Comparison of ENCODE assay signal across 19 mouse cellular contexts in the genomic region with DNA sequence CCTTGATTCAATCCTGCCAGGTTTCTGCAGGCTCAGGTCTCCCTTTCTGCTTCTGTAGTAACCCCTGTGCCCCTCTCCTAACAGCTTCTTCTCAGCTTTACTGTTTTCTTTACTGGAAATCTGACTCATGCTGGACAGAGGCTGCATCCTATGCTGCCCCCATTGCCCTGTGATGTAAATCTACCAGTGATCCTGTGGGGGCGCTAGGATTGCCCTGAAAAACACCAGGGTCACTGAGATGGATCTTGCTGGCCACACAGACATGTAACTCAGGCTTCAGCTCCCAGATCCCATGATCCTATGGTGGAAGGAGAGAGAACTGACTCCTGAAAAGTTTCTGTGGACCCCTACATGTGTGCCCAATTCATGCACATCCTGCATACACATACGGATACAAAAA.
DNase-seq lines count a peak whose midpoint lies in the region; ATAC-seq and TF ChIP-seq lines count a peak whose summit lies in the region.
"Had no signal": no experiment of that assay in that cellular context is flagged by ENCODE, and none has a peak within 500 bp of the region (broad histone marks: within the 10 kb centered on the region; RNA-seq: fewer than 3 reads in every experiment).

No protein-coding gene starts in this region.

- H3K79me2 ChIP-seq in MEL (ENCODE audit: control insufficient read depth, insufficient read depth, low read length, poor library complexity), result no peaks in the 10 kb centered on the region

- H3K4me2 ChIP-seq in intestine, postnatal 0 days (replicated peaks; ENCODE audit: low read depth), result no peak overlapping the region
- no peak overlapping the region for H3K4me2 ChIP-seq in intestine, embryonic 16.5 days (ENCODE audit: low read depth, low read length)
- H3K4me2 ChIP-seq in lung, postnatal 0 days (replicated peaks; ENCODE audit: low read depth, low read length), result no peak overlapping the region
- H3K4me2 ChIP-seq: embryonic facial prominence, embryonic 13.5 days; forebrain, embryonic 12.5 days; heart, embryonic 12.5 days; hindbrain, embryonic 15.5 days had no signal

- no peak overlapping the region for H3K9ac ChIP-seq in intestine, postnatal 0 days (ENCODE audit: low read depth, low read length)
- no peak overlapping the region for H3K9ac ChIP-seq in intestine, embryonic 16.5 days (ENCODE audit: low read depth, low read length)
- no peak overlapping the region for H3K9ac ChIP-seq in lung, postnatal 0 days (replicated peaks; ENCODE audit: low read depth)
- no peak overlapping the region for H3K9ac ChIP-seq in MEL (ENCODE audit: control insufficient read depth, low read depth, low read length, poor library complexity, severe bottlenecking)
- H3K9ac ChIP-seq: embryonic facial prominence, embryonic 13.5 days; forebrain, embryonic 12.5 days; heart, embryonic 12.5 days; hindbrain, embryonic 15.5 days had no signal

- H3K4me1 ChIP-seq in intestine, postnatal 0 days (replicated peaks; ENCODE audit: control insufficient read depth, insufficient read depth, low read length), result no peaks in the 10 kb centered on the region
- no peaks in the 10 kb centered on the region for H3K4me1 ChIP-seq in intestine, embryonic 16.5 days (ENCODE audit: control insufficient read depth, insufficient read depth, low read length)
- H3K4me1 ChIP-seq in lung, postnatal 0 days (ENCODE audit: insufficient read depth, low read depth, low read length), result no peaks in the 10 kb centered on the region
- H3K4me1 ChIP-seq in MEL (ENCODE audit: control insufficient read depth in 1 of 2, insufficient read depth in 2 of 2, low read length in 2 of 2), result no peaks in the 10 kb centered on the region
- H3K4me1 ChIP-seq: embryonic facial prominence, embryonic 13.5 days; forebrain, embryonic 12.5 days; heart, embryonic 12.5 days; hindbrain, embryonic 10.5 days; hindbrain, embryonic 15.5 days had no signal

- H3K27ac ChIP-seq in intestine, postnatal 0 days (ENCODE audit: low read depth, low read length), result no peak overlapping the region
- no peak overlapping the region for H3K27ac ChIP-seq in intestine, embryonic 16.5 days (ENCODE audit: low read length)
- H3K27ac ChIP-seq in lung, postnatal 0 days (ENCODE audit: low read length), result no peak overlapping the region
- H3K27ac ChIP-seq in MEL (ENCODE audit: control insufficient read depth, low read depth, low read length), result no peak overlapping the region
- H3K27ac ChIP-seq: embryonic facial prominence, embryonic 13.5 days; forebrain, embryonic 12.5 days; gastrocnemius, adult 2 months; hindbrain, embryonic 10.5 days; hindbrain, embryonic 15.5 days had no signal

- H3K36me3 ChIP-seq in intestine, postnatal 0 days (ENCODE audit: control insufficient read depth, insufficient read depth), result no peaks in the 10 kb centered on the region
- no peaks in the 10 kb centered on the region for H3K36me3 ChIP-seq in intestine, embryonic 16.5 days (ENCODE audit: control insufficient read depth, insufficient read depth, low read length)
- H3K36me3 ChIP-seq in lung, postnatal 0 days (ENCODE audit: insufficient read depth, low read length), result 0 out of 2 replicates have a peak, but pooled peaks cover 5% of the 10 kb centered on the region
- no peaks in the 10 kb centered on the region for H3K36me3 ChIP-seq in MEL (ENCODE audit: control insufficient read depth in 1 of 2, insufficient read depth in 2 of 2, low read length in 2 of 2)
- H3K36me3 ChIP-seq: forebrain, embryonic 12.5 days; heart, embryonic 12.5 days had no signal

- no peak for TF ChIP-seq RAD21 in MEL (IDR thresholded peaks at IDR 0.05; ENCODE audit: low read depth, low read length)

- no peak for TF ChIP-seq POLR2A in MEL (IDR thresholded peaks at IDR 0.05; ENCODE audit: control insufficient read depth in 1 of 2, insufficient read depth in 1 of 2, low read depth in 1 of 2, low read length in 2 of 2, poor library complexity in 1 of 2)

- TF ChIP-seq CTCF in intestine, postnatal 0 days (IDR thresholded peaks at IDR 0.05; ENCODE audit: low read depth), result 0 out of 2 replicates have a peak, but pooled peaks have one; percentile 18
- 0 out of 2 replicates have a peak, but pooled peaks have one; percentile 14 for TF ChIP-seq CTCF in lung, postnatal 0 days (IDR thresholded peaks at IDR 0.05)
- peak in 2 of 3 experiments; percentile 14 to 24; a peak in 2 of 6 replicates for TF ChIP-seq CTCF in MEL (IDR thresholded peaks at IDR 0.05 in 2 of 3, conservative IDR thresholded peaks at IDR 0.05 in 1 of 3; ENCODE audit: control insufficient read depth in 1 of 3, insufficient read depth in 1 of 3, low read depth in 2 of 3, low read length in 3 of 3, poor library complexity in 1 of 3, severe bottlenecking in 1 of 3)

- H3K9me3 ChIP-seq in intestine, postnatal 0 days (ENCODE audit: control insufficient read depth), result no peaks in the 10 kb centered on the region
- no peaks in the 10 kb centered on the region for H3K9me3 ChIP-seq in intestine, embryonic 16.5 days (ENCODE audit: control insufficient read depth, low read length)
- H3K9me3 ChIP-seq in lung, postnatal 0 days (ENCODE audit: low read length), result no peaks in the 10 kb centered on the region
- H3K9me3 ChIP-seq in MEL (replicated peaks; ENCODE audit: insufficient read depth, low read length), result no peaks in the 10 kb centered on the region
- H3K9me3 ChIP-seq: embryonic facial prominence, embryonic 13.5 days; forebrain, embryonic 12.5 days; heart, embryonic 12.5 days; hindbrain, embryonic 10.5 days; hindbrain, embryonic 15.5 days had no signal

- WGBS in intestine, postnatal 0 days, result 67% methylated on average over 2 of the region's 2 CpGs
- WGBS in intestine, embryonic 16.5 days, result 65% methylated on average over 2 of the region's 2 CpGs
- WGBS in lung, postnatal 0 days, result 61% methylated on average over 2 of the region's 2 CpGs

- H3K27me3 ChIP-seq in intestine, postnatal 0 days (replicated peaks; ENCODE audit: control insufficient read depth, insufficient read depth, low read length), result no peaks in the 10 kb centered on the region
- H3K27me3 ChIP-seq in intestine, embryonic 16.5 days (replicated peaks; ENCODE audit: control insufficient read depth, insufficient read depth, low read length), result no peaks in the 10 kb centered on the region
- no peaks in the 10 kb centered on the region for H3K27me3 ChIP-seq in lung, postnatal 0 days (replicated peaks; ENCODE audit: insufficient read depth, low read length)
- no peaks in the 10 kb centered on the region for H3K27me3 ChIP-seq in MEL (ENCODE audit: control insufficient read depth in 1 of 2, insufficient read depth in 2 of 2, low read length in 2 of 2)
- H3K27me3 ChIP-seq: embryonic facial prominence, embryonic 13.5 days; forebrain, embryonic 12.5 days; heart, embryonic 12.5 days; hindbrain, embryonic 15.5 days had no signal

- DNase-seq in lung, postnatal 0 days (ENCODE audit: low spot score), result no peak
- DNase-seq in lung, postnatal 4 days, result no peak
- DNase-seq in MEL (ENCODE audit: low read depth, low spot score), result no peak
- no peak for DNase-seq in left cerebral cortex, adult 18-20 months (ENCODE audit: low spot score in 2 of 2)
- DNase-seq in testis, postnatal 14 days (ENCODE audit: low spot score), result no peak
- DNase-seq: adrenal gland, postnatal 10 days; cerebellum, adult 11 months; cerebellum, adult 8-10 months; cerebellum, postnatal 36 days; gastrocnemius, adult 2 months; gastrocnemius, postnatal 25 days had no signal

- H3K4me3 ChIP-seq in intestine, postnatal 0 days (ENCODE audit: low read depth, low read length), result no peak overlapping the region
- H3K4me3 ChIP-seq in intestine, embryonic 16.5 days (ENCODE audit: low read length), result no peak overlapping the region
- H3K4me3 ChIP-seq in lung, postnatal 0 days (ENCODE audit: low read depth, low read length), result no peak overlapping the region
- H3K4me3 ChIP-seq in MEL (ENCODE audit: control insufficient read depth in 1 of 2, insufficient read depth in 1 of 2, low read depth in 2 of 2, low read length in 2 of 2), result no peak overlapping the region
- H3K4me3 ChIP-seq: embryonic facial prominence, embryonic 13.5 days; forebrain, embryonic 12.5 days; gastrocnemius, adult 2 months; heart, embryonic 12.5 days; hindbrain, embryonic 10.5 days; hindbrain, embryonic 15.5 days had no signal

- no peak for TF ChIP-seq EP300 in lung, postnatal 0 days (IDR thresholded peaks at IDR 0.05)
- TF ChIP-seq EP300 in MEL (IDR thresholded peaks at IDR 0.05; ENCODE audit: low read depth in 1 of 2, low read length in 2 of 2), result no peak

- ATAC-seq in intestine, postnatal 0 days, result no peak
- no peak for ATAC-seq in intestine, embryonic 16.5 days
- no peak for ATAC-seq in lung, postnatal 0 days
- ATAC-seq: inflammation-experienced regulatory T-cells, adult 6 months had no signal

TF ChIP-seq in MEL, 35 proteins besides CTCF, POLR2A, EP300 and RAD21:
- no peak for TF ChIP-seq MEF2A (IDR thresholded peaks at IDR 0.05; ENCODE audit: extremely low read depth, insufficient replicate concordance, low read depth, low read length, poor library complexity, severe bottlenecking)
- no peak for TF ChIP-seq HCFC1 (IDR thresholded peaks at IDR 0.05; ENCODE audit: low read depth, low read length)
- no peak for TF ChIP-seq CHD2 (IDR thresholded peaks at IDR 0.05; ENCODE audit: low read length)
